Mouse (Mus musculus): ENCODE measurements around the gene Wwp2.

DNA sequence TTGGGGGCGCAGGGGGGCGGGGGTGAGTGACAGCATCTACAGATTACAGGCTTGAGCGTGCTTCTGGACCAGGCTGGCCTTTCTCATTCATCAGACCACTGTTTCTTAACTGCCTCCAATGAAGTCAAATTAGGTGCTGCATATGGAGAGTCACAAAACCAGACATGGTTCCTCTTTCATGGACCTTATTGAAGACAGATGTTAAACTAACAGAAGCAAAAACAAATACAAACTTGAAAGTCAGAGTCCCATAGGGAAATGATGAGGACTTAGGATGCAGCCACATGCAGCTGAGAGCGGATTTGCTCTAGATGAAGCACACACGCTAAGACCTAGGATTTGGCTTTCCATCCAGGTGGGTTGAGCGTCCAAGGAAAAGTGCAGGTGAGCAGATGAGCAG, 61.5 kb downstream of the Wwp2 start:
- TF ChIP-seq CTCF (conservative IDR thresholded peaks at IDR 0.05; ENCODE audit: insufficient read depth, insufficient read length, low read depth, low read length) = no peak
- TF ChIP-seq POLR2A (IDR thresholded peaks at IDR 0.05; ENCODE audit: low read depth, low read length) = no peak

Measured in kidney, adult 2 months (tissue).